16 mouse cellular contexts compared by ENCODE assay signal in the genomic region with DNA sequence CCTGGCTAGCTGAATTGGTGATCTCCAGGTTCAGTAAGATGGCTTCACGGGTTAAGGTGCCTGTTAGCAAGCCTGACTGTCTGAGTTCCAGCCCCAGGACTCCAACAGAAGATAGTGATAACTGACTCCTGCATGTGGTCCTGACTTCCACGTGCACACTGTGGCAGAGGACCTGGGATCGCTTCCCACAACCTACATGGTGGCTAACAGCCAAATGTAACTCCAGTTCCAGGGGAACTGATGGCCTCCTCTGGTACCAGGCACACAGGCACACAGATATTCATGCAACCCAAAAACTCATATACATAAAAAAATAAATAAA. TPM values are rescaled to one million over a fixed set of nuclear protein-coding genes. Genes with fewer than 3 reads are reported as not detected.
"Had no signal": no experiment of that assay in that cellular context is flagged by ENCODE, and none has a peak within 500 bp of the region (broad histone marks: within the 10 kb centered on the region; RNA-seq: fewer than 3 reads in every experiment).

No protein-coding gene starts in this region.

- ATAC-seq: intestine, embryonic 15.5 days; midbrain, embryonic 13.5 days; midbrain, embryonic 16.5 days had no signal

- H3K36me3 ChIP-seq: intestine, embryonic 15.5 days had no signal

- H3K9ac ChIP-seq: intestine, embryonic 15.5 days; lung, embryonic 15.5 days; midbrain, embryonic 13.5 days; stomach, embryonic 15.5 days had no signal

- DNase-seq: kidney, adult 11 months; kidney, adult 9 months; kidney, postnatal 14 days; layer of hippocampus, postnatal 36 days; lung, adult 18-20 months; lung, postnatal 10 days; lung, postnatal 36 days had no signal

- H3K4me3 ChIP-seq: intestine, embryonic 15.5 days; left cerebral cortex, adult 2 months; lung, embryonic 15.5 days; midbrain, embryonic 10.5 days; midbrain, embryonic 13.5 days; myocyte; stomach, embryonic 15.5 days had no signal

- H3K27ac ChIP-seq: intestine, embryonic 15.5 days; left cerebral cortex, adult 2 months; lung, embryonic 15.5 days; midbrain, embryonic 10.5 days; midbrain, embryonic 13.5 days; stomach, embryonic 15.5 days had no signal

- H3K4me2 ChIP-seq: intestine, embryonic 15.5 days; lung, embryonic 15.5 days; midbrain, embryonic 13.5 days; stomach, embryonic 15.5 days had no signal

- H3K27me3 ChIP-seq: intestine, embryonic 15.5 days; lung, embryonic 15.5 days; midbrain, embryonic 13.5 days; stomach, embryonic 15.5 days had no signal

- H3K9me3 ChIP-seq: intestine, embryonic 15.5 days; lung, embryonic 15.5 days; midbrain, embryonic 10.5 days; midbrain, embryonic 13.5 days; stomach, embryonic 15.5 days had no signal

- H3K4me1 ChIP-seq: intestine, embryonic 15.5 days; lung, embryonic 15.5 days; midbrain, embryonic 10.5 days; midbrain, embryonic 13.5 days; stomach, embryonic 15.5 days had no signal

RNA-seq across cellular contexts. Expression of gene March9, which starts 48.2 kb away (rescaled TPM):
- total RNA-seq: monocyte, adult 5-6 weeks had no signal
